Mouse (Mus musculus): Measurements from ENCODE around the gene Kpna6. TPM values are rescaled to one million over a fixed set of nuclear protein-coding genes. Genes with fewer than 3 reads are reported as not detected.

Kpna6 gene
- polyA plus RNA-seq, 1 experiment, result 49.5 TPM

GRCm38 (mm10) chr4:129618786-129619691 is 53.5 kb downstream of the Kpna6 start, which contains the start of gene Iqcc:
Iqcc (minus strand) TSS chr4:129619099.
- DNase-seq (ENCODE audit: extremely low spot score in 1 of 2, low spot score in 1 of 2), result peak; percentile 94 to 98

- DNase-seq (ENCODE audit: extremely low spot score in 1 of 2, low spot score in 1 of 2), result no peak
These were observed 54.5 kb downstream of the Kpna6 start for GRCm38 (mm10) chr4:129618031-129618430.

- DNase-seq (ENCODE audit: extremely low spot score in 1 of 2, low spot score in 1 of 2), result no peak
These were observed 55.4 kb downstream of the Kpna6 start for GRCm38 (mm10) chr4:129617121-129617641.

- DNase-seq (ENCODE audit: extremely low spot score in 1 of 2, low spot score in 1 of 2), result no peak
These were observed 55.9 kb downstream of the Kpna6 start for GRCm38 (mm10) chr4:129616631-129617030.

- DNase-seq (ENCODE audit: extremely low spot score in 1 of 2, low spot score in 1 of 2), result no peak
These were observed 56.7 kb downstream of the Kpna6 start for GRCm38 (mm10) chr4:129615801-129616290.

- DNase-seq (ENCODE audit: extremely low spot score in 1 of 2, low spot score in 1 of 2), result no peak
These were observed 58.5 kb downstream of the Kpna6 start, which contains the start of gene Dcdc2b for GRCm38 (mm10) chr4:129614093-129614492. Dcdc2b (minus strand) TSS chr4:129614257.

- DNase-seq (ENCODE audit: extremely low spot score in 1 of 2, low spot score in 1 of 2), result no peak
These were observed 62.1 kb downstream of the Kpna6 start for GRCm38 (mm10) chr4:129610472-129610871.

GRCm38 (mm10) chr4:129610026-129610425 is 62.5 kb downstream of the Kpna6 start:
- DNase-seq (ENCODE audit: extremely low spot score in 1 of 2, low spot score in 1 of 2), result no peak

- DNase-seq (ENCODE audit: extremely low spot score in 1 of 2, low spot score in 1 of 2), result no peak
These were observed 63.4 kb downstream of the Kpna6 start for GRCm38 (mm10) chr4:129609139-129609631.

GRCm38 (mm10) chr4:129608426-129609025 is 64.0 kb downstream of the Kpna6 start:
- DNase-seq (ENCODE audit: extremely low spot score in 1 of 2, low spot score in 1 of 2), result peak; percentile 63 to 89

GRCm38 (mm10) chr4:129600233-129601158 is 72.1 kb downstream of the Kpna6 start, which contains the start of the genes Eif3i and Tmem234:
Eif3i (minus strand) TSS chr4:129600648.
Tmem234 (plus strand) TSS chr4:129600668.
- DNase-seq (ENCODE audit: extremely low spot score in 1 of 2, low spot score in 1 of 2), result peak; percentile 62 to 87

Other genes with a start within 250 kb of the Kpna6 start
- gene Zbtb8b, start 231.9 kb downstream of the Kpna6 start, polyA plus RNA-seq (2012; rRNA removed), result 2.0 and 2.6 TPM in 2 replicates
- 36.5 and 37.9 TPM in 2 replicates for gene Bsdc1, start 211.2 kb downstream of the Kpna6 start, polyA plus RNA-seq (2012; rRNA removed)
- gene Tssk3, start 181.7 kb downstream of the Kpna6 start, polyA plus RNA-seq (2012; rRNA removed), result 0.11 and 0.26 TPM in 2 replicates
- 1.2 and 1.6 TPM in 2 replicates for gene Fam229a, start 181.6 kb downstream of the Kpna6 start, polyA plus RNA-seq (2012; rRNA removed)
- gene Marcksl1, start 159.2 kb downstream of the Kpna6 start, polyA plus RNA-seq (2012; rRNA removed), result 233 TPM in 2 replicates
- 61.8 and 70.6 TPM in 2 replicates for gene Hdac1, start 130.1 kb downstream of the Kpna6 start, polyA plus RNA-seq (2012; rRNA removed)
- gene Lck, start 99.1 kb downstream of the Kpna6 start, polyA plus RNA-seq (2012; rRNA removed), result 3.4 and 3.9 TPM in 2 replicates
- gene Fam167b, start 94.2 kb downstream of the Kpna6 start, polyA plus RNA-seq (2012; rRNA removed), result 0.84 and 1.4 TPM in 2 replicates
- 215 and 219 TPM in 2 replicates for gene Eif3i, start 72.1 kb downstream of the Kpna6 start, polyA plus RNA-seq (2012; rRNA removed)
- gene Tmem234, start 72.1 kb downstream of the Kpna6 start, polyA plus RNA-seq (2012; rRNA removed), result 139 and 143 TPM in 2 replicates
- 11.6 and 13.7 TPM in 2 replicates for gene Dcdc2b, start 58.5 kb downstream of the Kpna6 start, polyA plus RNA-seq (2012; rRNA removed)
- gene Iqcc, start 53.7 kb downstream of the Kpna6 start, polyA plus RNA-seq (2012; rRNA removed), result 32.0 and 34.9 TPM in 2 replicates
- gene Ccdc28b, start 48.8 kb downstream of the Kpna6 start, polyA plus RNA-seq (2012; rRNA removed), result 105 and 107 TPM in 2 replicates
- 31.9 and 36.2 TPM in 2 replicates for gene Txlna, start 31.7 kb downstream of the Kpna6 start, polyA plus RNA-seq (2012; rRNA removed)
- gene Tmem39b, start 24.1 kb upstream of the Kpna6 start, polyA plus RNA-seq (2012; rRNA removed), result 19.9 and 21.1 TPM in 2 replicates
- 52.0 and 53.0 TPM in 2 replicates for gene Khdrbs1, start 69.5 kb upstream of the Kpna6 start, polyA plus RNA-seq (2012; rRNA removed)
- 77.1 and 82.1 TPM in 2 replicates for gene Ptp4a2, start 138.5 kb upstream of the Kpna6 start, polyA plus RNA-seq (2012; rRNA removed)

Data from frontal cortex, adult 2 months (tissue).